ENCODE assay signal across 22 mouse cellular contexts in genomic region chr14:117340549-117340948, GRCm38 (mm10).
DNase-seq lines count a peak whose midpoint lies in the region; ATAC-seq lines count a peak whose summit lies in the region.
"Had no signal": no experiment of that assay in that cellular context is flagged by ENCODE, and none has a peak within 500 bp of the region (broad histone marks: within the 10 kb centered on the region; RNA-seq: fewer than 3 reads in every experiment).

No protein-coding gene starts in this region.

- DNase-seq in embryo, embryonic 10.5 days (ENCODE audit: low spot score) = peak; percentile 72
- DNase-seq in hindlimb bud, embryonic 11.5 days (ENCODE audit: extremely low spot score, low read depth, low spot score) = peak; percentile 92
- no peak for DNase-seq in spleen, adult 18-20 months
- no peak for DNase-seq in gastrocnemius, postnatal 10 days
- no peak for DNase-seq in layer of hippocampus, adult 11-12 months (ENCODE audit: low spot score)
- DNase-seq: adrenal gland, postnatal 10 days; B cell, adult 2 months; cerebellum, postnatal 10 days; kidney, adult 11 months; kidney, postnatal 4 days; midbrain, embryonic 14.5 days; right cerebral cortex, adult 18-20 months; thymus, postnatal 25 days had no signal

- peak; percentile 67; the same call in 1 of the 2 replicates for ATAC-seq in kidney, embryonic 16.5 days (ENCODE audit: low FRiP score, low TSS enrichment)
- no peak for ATAC-seq in kidney, embryonic 15.5 days (replicated peaks; ENCODE audit: low FRiP score)
- ATAC-seq: forebrain, embryonic 16.5 days; hindbrain, embryonic 16.5 days; lung, postnatal 0 days had no signal

- no peak overlapping the region for H3K27ac ChIP-seq in kidney, embryonic 16.5 days (ENCODE audit: low read length)
- H3K27ac ChIP-seq in kidney, embryonic 15.5 days = no peak overlapping the region
- H3K27ac ChIP-seq: embryonic facial prominence, embryonic 13.5 days; limb, embryonic 15.5 days; neural tube, embryonic 13.5 days had no signal

- H3K36me3 ChIP-seq in kidney, embryonic 16.5 days (ENCODE audit: insufficient read depth, low read length) = no peaks in the 10 kb centered on the region
- no peaks in the 10 kb centered on the region for H3K36me3 ChIP-seq in kidney, embryonic 15.5 days
- H3K36me3 ChIP-seq: embryonic facial prominence, embryonic 13.5 days; limb, embryonic 15.5 days; neural tube, embryonic 13.5 days had no signal

- H3K4me1 ChIP-seq in kidney, embryonic 16.5 days (ENCODE audit: insufficient read depth, low read length) = 0 out of 2 replicates have a peak, but pooled peaks cover 2% of the 10 kb centered on the region
- H3K4me1 ChIP-seq in kidney, embryonic 15.5 days = 0 out of 2 replicates have a peak, but pooled peaks cover 5% of the 10 kb centered on the region

- no peaks in the 10 kb centered on the region for H3K9me3 ChIP-seq in kidney, embryonic 16.5 days (ENCODE audit: low read length)
- H3K9me3 ChIP-seq in kidney, embryonic 15.5 days (replicated peaks) = no peaks in the 10 kb centered on the region
- H3K9me3 ChIP-seq: embryonic facial prominence, embryonic 13.5 days; limb, embryonic 15.5 days; neural tube, embryonic 13.5 days had no signal

- no peak overlapping the region for H3K4me3 ChIP-seq in kidney, embryonic 16.5 days (ENCODE audit: low read length)
- no peak overlapping the region for H3K4me3 ChIP-seq in kidney, embryonic 15.5 days (replicated peaks)
- H3K4me3 ChIP-seq: embryonic facial prominence, embryonic 13.5 days; limb, embryonic 15.5 days; neural tube, embryonic 13.5 days had no signal

- H3K9ac ChIP-seq in kidney, embryonic 16.5 days (replicated peaks; ENCODE audit: low read length) = no peak overlapping the region
- no peak overlapping the region for H3K9ac ChIP-seq in kidney, embryonic 15.5 days
- H3K9ac ChIP-seq: embryonic facial prominence, embryonic 13.5 days; limb, embryonic 15.5 days; neural tube, embryonic 13.5 days had no signal

- 44% methylated on average over 4 of the region's 4 CpGs for WGBS in kidney, embryonic 16.5 days
- 45% methylated on average over 4 of the region's 4 CpGs for WGBS in kidney, embryonic 15.5 days

- no peaks in the 10 kb centered on the region for H3K27me3 ChIP-seq in kidney, embryonic 16.5 days (ENCODE audit: insufficient read depth, low read length)
- H3K27me3 ChIP-seq in kidney, embryonic 15.5 days = no peaks in the 10 kb centered on the region
- H3K27me3 ChIP-seq: embryonic facial prominence, embryonic 13.5 days; limb, embryonic 15.5 days; neural tube, embryonic 13.5 days had no signal

- no peak overlapping the region for H3K4me2 ChIP-seq in kidney, embryonic 16.5 days (replicated peaks; ENCODE audit: low read depth, low read length)
- H3K4me2 ChIP-seq in kidney, embryonic 15.5 days = no peak overlapping the region
- H3K4me2 ChIP-seq: embryonic facial prominence, embryonic 13.5 days; heart, embryonic 11.5 days; limb, embryonic 15.5 days; neural tube, embryonic 13.5 days had no signal

Comparison
In these comparisons a context has a peak if more than half of its experiments do, and no peak if none do; other contexts are left out.
1. DNase-seq: peak in embryo, embryonic 10.5 days (single experiment) and hindlimb bud, embryonic 11.5 days (single experiment); none in spleen, adult 18-20 months (0 of 2), gastrocnemius, postnatal 10 days (single experiment) and layer of hippocampus, adult 11-12 months (single experiment).